Mouse (Mus musculus): ENCODE data around the gene Klhl31. TPM values are rescaled to one million over a fixed set of nuclear protein-coding genes. Genes with fewer than 3 reads are reported as not detected.

Klhl31 gene
- polyA plus RNA-seq, 1 experiment from 2014 or later, result 0.08 TPM

- no peaks in the 10 kb centered on the region for H3K4me1 ChIP-seq (replicated peaks; ENCODE audit: control insufficient read depth, insufficient read depth)
- 80% methylated on average over 6 of the region's 6 CpGs for WGBS
- no peak overlapping the region for H3K9ac ChIP-seq (ENCODE audit: low read length)
- DNase-seq (ENCODE audit: low spot score), result no peak
- H3K9me3 ChIP-seq (ENCODE audit: control insufficient read depth, low read length), result no peaks in the 10 kb centered on the region
- H3K27me3 ChIP-seq (ENCODE audit: control insufficient read depth, insufficient read depth, low read length), result no peaks in the 10 kb centered on the region
- H3K36me3 ChIP-seq (ENCODE audit: control insufficient read depth, insufficient read depth, low read length), result no peaks in the 10 kb centered on the region
- H3K27ac ChIP-seq (replicated peaks), result no peak overlapping the region
- H3K4me3 ChIP-seq (ENCODE audit: low read depth, low read length), result no peak overlapping the region
- no peak for ATAC-seq (ENCODE audit: low FRiP score, low TSS enrichment)
- H3K4me2 ChIP-seq (replicated peaks; ENCODE audit: low read depth), result no peak overlapping the region
- TF ChIP-seq EP300 (optimal IDR thresholded peaks at IDR 0.05) (no peak), CTCF (IDR thresholded peaks at IDR 0.05; ENCODE audit: low read depth) (no peak)
Measured at GRCm38 (mm10) chr9:77620077-77620476, 16.2 kb upstream of the Klhl31 start.

GRCm38 (mm10) chr9:77620482-77620881 is 15.8 kb upstream of the Klhl31 start:
- Histone ChIP-seq H3K4me3 (ENCODE audit: low read depth, low read length) (no peak overlapping the region), H3K9me3 (ENCODE audit: control insufficient read depth, low read length) (no peaks in the 10 kb centered on the region), H3K36me3 (ENCODE audit: control insufficient read depth, insufficient read depth, low read length) (no peaks in the 10 kb centered on the region), H3K27me3 (ENCODE audit: control insufficient read depth, insufficient read depth, low read length) (no peaks in the 10 kb centered on the region), H3K4me1 (replicated peaks; ENCODE audit: control insufficient read depth, insufficient read depth) (no peaks in the 10 kb centered on the region), H3K4me2 (replicated peaks; ENCODE audit: low read depth) (no peak overlapping the region), H3K9ac (ENCODE audit: low read length) (no peak overlapping the region), H3K27ac (replicated peaks) (no peak overlapping the region)
- no peak for DNase-seq (ENCODE audit: low spot score)
- 31% methylated on average over 2 of the region's 2 CpGs for WGBS
- no peak for TF ChIP-seq EP300 (optimal IDR thresholded peaks at IDR 0.05)
- TF ChIP-seq CTCF (IDR thresholded peaks at IDR 0.05; ENCODE audit: low read depth), result no peak
- no peak for ATAC-seq (ENCODE audit: low FRiP score, low TSS enrichment)

GRCm38 (mm10) chr9:77622874-77623273 is 13.4 kb upstream of the Klhl31 start:
- TF ChIP-seq EP300 (optimal IDR thresholded peaks at IDR 0.05) (no peak), CTCF (IDR thresholded peaks at IDR 0.05; ENCODE audit: low read depth) (no peak)
- no peak for ATAC-seq (ENCODE audit: low FRiP score, low TSS enrichment)
- no peaks in the 10 kb centered on the region for H3K4me1 ChIP-seq (replicated peaks; ENCODE audit: control insufficient read depth, insufficient read depth)
- H3K27ac ChIP-seq (replicated peaks), result no peak overlapping the region
- H3K9me3 ChIP-seq (ENCODE audit: control insufficient read depth, low read length), result no peaks in the 10 kb centered on the region
- H3K27me3 ChIP-seq (ENCODE audit: control insufficient read depth, insufficient read depth, low read length), result no peaks in the 10 kb centered on the region
- H3K9ac ChIP-seq (ENCODE audit: low read length), result no peak overlapping the region
- no peak overlapping the region for H3K4me2 ChIP-seq (replicated peaks; ENCODE audit: low read depth)
- no peak overlapping the region for H3K4me3 ChIP-seq (ENCODE audit: low read depth, low read length)
- 35% methylated on average over 1 of the region's 1 CpGs for WGBS
- H3K36me3 ChIP-seq (ENCODE audit: control insufficient read depth, insufficient read depth, low read length), result no peaks in the 10 kb centered on the region
- no peak for DNase-seq (ENCODE audit: low spot score)

GRCm38 (mm10) chr9:77623318-77624050 is 12.8 kb upstream of the Klhl31 start:
- no peak for ATAC-seq (ENCODE audit: low FRiP score, low TSS enrichment)
- Histone ChIP-seq H3K9me3 (ENCODE audit: control insufficient read depth, low read length) (no peaks in the 10 kb centered on the region), H3K27ac (replicated peaks) (no peak overlapping the region), H3K27me3 (ENCODE audit: control insufficient read depth, insufficient read depth, low read length) (no peaks in the 10 kb centered on the region), H3K4me3 (ENCODE audit: low read depth, low read length) (no peak overlapping the region), H3K4me1 (replicated peaks; ENCODE audit: control insufficient read depth, insufficient read depth) (no peaks in the 10 kb centered on the region), H3K9ac (ENCODE audit: low read length) (no peak overlapping the region), H3K36me3 (ENCODE audit: control insufficient read depth, insufficient read depth, low read length) (no peaks in the 10 kb centered on the region), H3K4me2 (replicated peaks; ENCODE audit: low read depth) (no peak overlapping the region)
- TF ChIP-seq EP300 (optimal IDR thresholded peaks at IDR 0.05) (no peak), CTCF (IDR thresholded peaks at IDR 0.05; ENCODE audit: low read depth) (no peak)
- DNase-seq (ENCODE audit: low spot score), result no peak
- WGBS, result 90% methylated on average over 6 of the region's 6 CpGs

- no peaks in the 10 kb centered on the region for H3K27me3 ChIP-seq (ENCODE audit: control insufficient read depth, insufficient read depth, low read length)
- no peaks in the 10 kb centered on the region for H3K36me3 ChIP-seq (ENCODE audit: control insufficient read depth, insufficient read depth, low read length)
- H3K4me2 ChIP-seq (replicated peaks; ENCODE audit: low read depth), result no peak overlapping the region
- no peak for TF ChIP-seq CTCF (IDR thresholded peaks at IDR 0.05; ENCODE audit: low read depth)
- no peak for TF ChIP-seq EP300 (optimal IDR thresholded peaks at IDR 0.05)
- no peaks in the 10 kb centered on the region for H3K9me3 ChIP-seq (ENCODE audit: control insufficient read depth, low read length)
- H3K4me1 ChIP-seq (replicated peaks; ENCODE audit: control insufficient read depth, insufficient read depth), result no peaks in the 10 kb centered on the region
- no peak overlapping the region for H3K27ac ChIP-seq (replicated peaks)
- no peak overlapping the region for H3K4me3 ChIP-seq (ENCODE audit: low read depth, low read length)
- H3K9ac ChIP-seq (ENCODE audit: low read length), result no peak overlapping the region
- 74% methylated on average over 5 of the region's 5 CpGs for WGBS
- ATAC-seq (ENCODE audit: low FRiP score, low TSS enrichment), result no peak
- no peak for DNase-seq (ENCODE audit: low spot score)
Measured at GRCm38 (mm10) chr9:77624171-77624570, 12.1 kb upstream of the Klhl31 start.

GRCm38 (mm10) chr9:77628676-77629075 is 7.6 kb upstream of the Klhl31 start:
- no peaks in the 10 kb centered on the region for H3K36me3 ChIP-seq (ENCODE audit: control insufficient read depth, insufficient read depth, low read length)
- WGBS, result 84% methylated on average over 10 of the region's 10 CpGs
- no peaks in the 10 kb centered on the region for H3K4me1 ChIP-seq (replicated peaks; ENCODE audit: control insufficient read depth, insufficient read depth)
- no peaks in the 10 kb centered on the region for H3K9me3 ChIP-seq (ENCODE audit: control insufficient read depth, low read length)
- H3K4me3 ChIP-seq (ENCODE audit: low read depth, low read length), result no peak overlapping the region
- no peak for TF ChIP-seq EP300 (optimal IDR thresholded peaks at IDR 0.05)
- no peak for TF ChIP-seq CTCF (IDR thresholded peaks at IDR 0.05; ENCODE audit: low read depth)
- no peak overlapping the region for H3K27ac ChIP-seq (replicated peaks)
- DNase-seq (ENCODE audit: low spot score) (no peak), ATAC-seq (ENCODE audit: low FRiP score, low TSS enrichment) (no peak)
- H3K9ac ChIP-seq (ENCODE audit: low read length), result no peak overlapping the region
- H3K4me2 ChIP-seq (replicated peaks; ENCODE audit: low read depth), result no peak overlapping the region
- H3K27me3 ChIP-seq (ENCODE audit: control insufficient read depth, insufficient read depth, low read length), result no peaks in the 10 kb centered on the region
